Mouse (Mus musculus): ENCODE measurements around the gene Ctnnb1. TPM values are rescaled to one million over a fixed set of nuclear protein-coding genes. Genes with fewer than 3 reads are reported as not detected.

Gene Ctnnb1
- total RNA-seq, 2 experiments from 2014 or later: 213 to 241 TPM

DNA sequence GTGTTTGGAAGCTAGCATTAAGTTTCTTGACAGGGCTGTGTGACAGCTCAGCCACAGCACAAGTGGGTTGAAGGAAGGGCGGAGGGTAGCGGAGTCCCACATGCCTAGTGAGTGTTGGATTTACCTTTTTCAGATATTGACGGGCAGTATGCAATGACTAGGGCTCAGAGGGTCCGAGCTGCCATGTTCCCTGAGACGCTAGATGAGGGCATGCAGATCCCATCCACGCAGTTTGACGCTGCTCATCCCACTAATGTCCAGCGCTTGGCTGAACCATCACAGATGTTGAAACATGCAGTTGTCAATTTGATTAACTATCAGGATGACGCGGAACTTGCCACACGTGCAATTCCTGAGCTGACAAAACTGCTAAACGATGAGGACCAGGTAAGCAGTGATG is 21.7 kb downstream of the Ctnnb1 start:
- no peak for DNase-seq
- intact Hi-C loops (cut with DNase I): no loop called here
- H3K4me3 ChIP-seq: no peak overlapping the region
- no peak overlapping the region for H3K27ac ChIP-seq
- TF ChIP-seq CTCF (IDR thresholded peaks at IDR 0.05): no peak

DNA sequence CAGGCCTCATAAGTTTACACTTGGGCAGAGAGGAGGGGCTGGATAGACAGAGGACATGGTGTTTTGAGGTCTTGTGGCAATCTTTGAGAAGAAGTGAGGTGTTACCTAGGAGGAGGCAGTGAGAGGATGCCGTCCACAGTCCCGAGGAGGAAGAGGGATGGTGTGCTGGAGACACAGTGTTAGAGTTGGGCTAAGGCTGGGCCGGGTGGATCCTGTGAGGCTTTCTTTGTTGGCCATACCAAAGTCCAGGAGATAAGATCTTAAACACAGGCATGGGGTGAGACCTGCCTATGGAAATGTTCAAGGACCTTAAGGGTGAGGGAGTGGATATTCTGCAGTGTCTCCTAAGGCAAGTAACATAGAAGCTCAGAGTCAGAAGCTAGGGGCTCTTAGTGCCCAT is 22.9 kb downstream of the Ctnnb1 start:
- intact Hi-C loops (cut with DNase I): no loop called here
- Histone ChIP-seq H3K27ac (no peak overlapping the region), H3K4me3 (no peak overlapping the region)
- DNase-seq: no peak
- no peak for TF ChIP-seq CTCF (IDR thresholded peaks at IDR 0.05)

DNA sequence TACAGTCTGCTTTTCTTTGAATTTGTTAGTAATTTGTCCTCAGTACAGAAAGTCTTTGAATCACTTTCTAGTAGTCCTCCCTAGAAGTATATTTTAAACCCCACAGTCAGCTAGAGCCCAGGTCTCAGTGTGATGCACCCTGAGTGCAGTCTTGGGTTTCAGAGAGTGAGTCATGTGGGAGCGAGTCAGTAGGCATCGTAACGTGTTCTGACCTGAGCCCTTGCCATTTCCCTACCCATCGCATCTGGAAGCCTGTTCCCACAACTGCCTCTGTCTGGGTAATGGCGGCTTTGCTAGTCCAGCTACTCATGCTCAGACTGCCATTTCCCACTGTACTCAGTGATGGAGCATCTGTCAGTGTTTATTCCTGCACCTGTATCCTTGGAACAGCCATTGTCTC is 29.0 kb downstream of the Ctnnb1 start:
- no peak overlapping the region for H3K27ac ChIP-seq
- DNase-seq: no peak
- TF ChIP-seq CTCF (IDR thresholded peaks at IDR 0.05): no peak
- intact Hi-C loops (cut with DNase I): no loop called here
- no peak overlapping the region for H3K4me3 ChIP-seq

DNA sequence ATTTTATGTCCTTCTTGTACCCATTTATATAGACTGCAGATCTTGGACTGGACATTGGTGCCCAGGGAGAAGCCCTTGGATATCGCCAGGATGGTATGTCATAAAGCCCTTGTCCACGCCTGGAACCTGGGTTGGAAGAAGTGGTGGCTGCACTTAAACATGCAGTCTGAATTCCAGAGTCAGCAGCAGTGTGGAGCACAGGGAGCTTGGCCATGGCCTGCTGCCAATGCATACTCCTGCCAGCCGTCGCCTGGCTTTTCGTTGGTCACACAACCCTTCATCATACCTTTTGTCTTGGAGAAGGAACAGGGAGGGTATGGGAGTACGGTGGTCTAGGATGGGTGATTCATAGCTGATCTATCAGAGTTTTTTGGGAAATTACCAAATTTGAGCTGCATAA is 29.5 kb downstream of the Ctnnb1 start:
- no peak for TF ChIP-seq CTCF (IDR thresholded peaks at IDR 0.05)
- no peak overlapping the region for H3K4me3 ChIP-seq
- H3K27ac ChIP-seq: no peak overlapping the region
- intact Hi-C loops (cut with DNase I): no loop called here
- DNase-seq: no peak

DNA sequence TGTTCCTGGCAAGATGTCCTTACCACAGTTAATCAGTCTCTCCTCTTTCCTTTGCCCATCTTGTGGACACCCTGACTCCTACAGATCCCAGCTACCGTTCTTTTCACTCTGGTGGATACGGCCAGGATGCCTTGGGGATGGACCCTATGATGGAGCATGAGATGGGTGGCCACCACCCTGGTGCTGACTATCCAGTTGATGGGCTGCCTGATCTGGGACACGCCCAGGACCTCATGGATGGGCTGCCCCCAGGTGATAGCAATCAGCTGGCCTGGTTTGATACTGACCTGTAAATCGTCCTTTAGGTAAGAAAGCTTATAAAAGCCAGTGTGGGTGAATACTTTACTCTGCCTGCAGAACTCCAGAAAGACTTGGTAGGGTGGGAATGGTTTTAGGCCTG is 30.2 kb downstream of the Ctnnb1 start:
- H3K27ac ChIP-seq: no peak overlapping the region
- TF ChIP-seq CTCF (IDR thresholded peaks at IDR 0.05): no peak
- intact Hi-C loops (cut with DNase I): no loop called here
- no peak overlapping the region for H3K4me3 ChIP-seq
- no peak for DNase-seq

DNA sequence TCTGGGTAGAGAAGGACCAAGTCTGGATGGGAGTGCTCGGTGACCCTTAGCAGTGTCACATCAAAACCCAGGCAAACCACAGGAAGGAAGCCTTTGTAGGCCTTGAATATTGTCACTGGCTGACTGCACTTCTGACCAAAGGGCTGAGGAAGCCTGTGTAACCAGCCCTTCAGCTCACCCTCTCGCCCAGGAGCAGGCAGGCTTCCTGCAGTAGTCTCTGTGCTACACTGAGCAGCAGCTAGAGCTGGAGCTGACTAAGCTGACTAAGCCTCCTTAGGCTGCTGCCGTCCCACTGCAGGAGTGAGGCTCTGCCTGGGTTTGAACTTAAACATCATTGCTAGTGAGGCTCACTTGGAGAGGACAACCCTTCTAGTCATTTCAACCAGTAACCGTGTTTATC is 31.6 kb downstream of the Ctnnb1 start:
- 0 out of 2 replicates have a peak overlapping the region, but pooled peaks have one; percentile 10 for H3K27ac ChIP-seq
- intact Hi-C loops (cut with DNase I): no loop called here
- no peak for TF ChIP-seq CTCF (IDR thresholded peaks at IDR 0.05)
- no peak for DNase-seq
- no peak overlapping the region for H3K4me3 ChIP-seq

DNA sequence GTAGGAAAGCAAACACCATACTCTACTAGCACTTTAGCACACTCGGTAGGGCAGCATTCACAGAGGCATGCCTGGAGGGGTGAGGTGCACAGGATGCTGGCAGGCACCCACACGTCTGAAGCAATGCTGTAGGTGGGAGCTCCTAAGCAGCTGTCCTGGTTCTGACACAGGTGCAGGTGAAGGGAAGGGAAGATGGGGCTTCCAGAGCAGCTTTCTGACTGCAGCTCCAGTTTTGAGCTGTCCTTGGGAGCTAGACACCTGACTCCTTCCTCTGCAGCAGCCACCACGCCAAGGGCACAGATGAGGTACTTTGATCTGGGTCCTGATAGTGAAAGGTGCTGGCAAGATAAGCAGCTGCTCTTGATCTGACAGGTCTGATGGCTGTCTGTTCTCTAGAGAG is 32.5 kb downstream of the Ctnnb1 start:
- no peak for DNase-seq
- Histone ChIP-seq H3K4me3 (no peak overlapping the region), H3K27ac (peak overlapping the region; percentile 57)
- TF ChIP-seq CTCF (IDR thresholded peaks at IDR 0.05): no peak
- intact Hi-C loops (cut with DNase I): no loop called here

DNA sequence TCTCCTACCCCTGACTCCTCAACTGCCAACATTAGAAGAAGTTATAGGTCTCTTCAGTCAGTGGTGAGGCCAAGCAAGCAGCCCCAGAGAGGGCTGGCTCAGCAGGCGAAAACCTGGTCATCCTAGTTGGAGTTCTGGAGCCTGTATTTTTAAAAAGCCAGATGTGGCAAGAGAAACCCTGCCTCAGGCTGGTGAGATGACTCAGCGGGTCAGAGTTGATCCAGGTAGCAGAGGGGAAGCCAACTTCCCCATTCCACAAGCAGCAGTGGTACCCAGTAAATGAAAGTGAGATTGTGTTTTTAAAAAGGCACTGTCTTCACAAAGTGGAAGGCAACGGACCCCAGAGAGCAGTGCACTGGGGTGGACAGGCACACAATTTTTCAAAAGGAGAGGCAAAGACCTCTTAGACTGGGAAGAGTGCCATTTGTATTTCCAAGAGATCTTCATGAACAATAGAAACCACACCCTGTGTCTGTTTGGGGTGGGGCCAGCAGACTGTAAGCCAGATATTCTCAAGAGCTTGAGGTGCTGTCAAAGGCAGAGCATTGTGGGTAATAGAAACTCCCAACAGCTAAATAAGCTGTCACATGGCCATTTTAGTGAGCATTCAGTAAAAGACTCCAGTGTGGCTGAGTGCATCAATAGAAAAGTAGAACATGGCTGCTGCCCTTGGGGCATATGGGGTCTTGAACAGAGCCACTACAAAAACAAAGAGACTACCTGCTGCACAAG is 33.1 kb downstream of the Ctnnb1 start:
- no peak for TF ChIP-seq CTCF (IDR thresholded peaks at IDR 0.05)
- intact Hi-C loops (cut with DNase I): no loop called here
- peak; percentile 64 for DNase-seq
- Histone ChIP-seq H3K4me3 (no peak overlapping the region), H3K27ac (peak overlapping the region; percentile 57)

DNA sequence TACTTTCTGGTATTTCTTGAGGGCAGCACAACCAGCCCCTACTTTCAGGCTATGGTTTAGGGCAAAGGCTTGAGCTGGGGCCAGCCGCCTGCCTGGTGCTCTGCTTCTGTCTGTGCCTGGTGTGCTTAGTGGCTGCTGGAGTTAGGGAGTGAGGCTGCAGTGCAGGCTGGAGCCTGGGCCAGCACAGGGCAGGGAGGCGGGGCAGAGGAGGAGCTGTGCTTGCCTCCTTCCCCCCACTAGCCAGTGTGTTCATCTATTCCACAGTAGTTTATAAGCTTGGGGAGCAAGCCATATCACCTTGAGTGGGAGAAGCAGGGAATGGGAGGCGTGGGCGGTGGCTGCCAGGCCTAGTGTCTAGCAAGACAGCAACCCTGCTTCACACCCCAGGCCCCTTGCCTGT is 34.1 kb downstream of the Ctnnb1 start:
- no peak for TF ChIP-seq CTCF (IDR thresholded peaks at IDR 0.05)
- peak; percentile 28 for DNase-seq
- Histone ChIP-seq H3K4me3 (no peak overlapping the region), H3K27ac (peak overlapping the region; percentile 57)
- intact Hi-C loops (cut with DNase I): no loop called here

DNA sequence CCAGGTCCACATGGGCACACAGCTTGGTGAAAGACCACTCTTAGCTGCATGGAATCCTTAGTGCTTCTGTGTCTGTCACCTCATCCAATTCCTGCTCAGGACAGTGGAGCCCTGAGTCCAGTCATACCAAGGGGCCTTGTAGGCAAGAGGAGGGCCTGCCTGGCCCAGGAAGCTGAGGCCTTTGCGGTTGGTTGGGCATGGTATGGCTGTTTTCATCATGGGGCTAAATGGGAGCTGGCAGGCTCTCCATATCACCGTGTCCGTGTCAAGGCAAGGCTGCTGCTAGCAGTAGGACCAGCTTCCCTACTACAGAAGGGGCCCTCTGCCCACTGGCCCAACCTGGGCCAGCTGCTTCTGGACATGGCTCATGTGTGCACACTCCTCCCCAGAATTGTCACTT is 34.7 kb downstream of the Ctnnb1 start:
- Histone ChIP-seq H3K27ac (no peak overlapping the region), H3K4me3 (no peak overlapping the region)
- peak; percentile 15 for DNase-seq
- no peak for TF ChIP-seq CTCF (IDR thresholded peaks at IDR 0.05)
- intact Hi-C loops (cut with DNase I): no loop called here

DNA sequence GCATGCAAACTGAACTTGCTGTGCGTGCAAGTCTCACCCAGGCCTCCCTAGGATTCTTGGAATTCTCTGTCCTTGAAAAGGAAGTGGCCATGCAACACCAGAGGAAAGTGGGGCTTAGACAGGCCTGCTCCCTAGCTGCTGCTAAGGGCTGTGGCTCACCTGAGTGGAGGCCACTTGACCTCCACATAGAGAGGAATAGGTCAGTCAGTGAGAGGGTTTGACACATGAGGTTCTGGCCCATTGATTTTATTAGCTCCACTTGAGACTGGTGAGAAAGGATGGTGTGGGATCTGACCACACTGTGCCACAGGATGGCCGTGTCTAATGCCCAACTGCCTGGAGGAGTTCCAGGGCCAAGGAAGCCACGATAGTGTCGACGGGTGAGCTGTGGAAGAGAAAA is 35.2 kb downstream of the Ctnnb1 start:
- no peak for TF ChIP-seq CTCF (IDR thresholded peaks at IDR 0.05)
- H3K27ac ChIP-seq: no peak overlapping the region
- DNase-seq: no peak
- intact Hi-C loops (cut with DNase I): no loop called here
- no peak overlapping the region for H3K4me3 ChIP-seq

DNA sequence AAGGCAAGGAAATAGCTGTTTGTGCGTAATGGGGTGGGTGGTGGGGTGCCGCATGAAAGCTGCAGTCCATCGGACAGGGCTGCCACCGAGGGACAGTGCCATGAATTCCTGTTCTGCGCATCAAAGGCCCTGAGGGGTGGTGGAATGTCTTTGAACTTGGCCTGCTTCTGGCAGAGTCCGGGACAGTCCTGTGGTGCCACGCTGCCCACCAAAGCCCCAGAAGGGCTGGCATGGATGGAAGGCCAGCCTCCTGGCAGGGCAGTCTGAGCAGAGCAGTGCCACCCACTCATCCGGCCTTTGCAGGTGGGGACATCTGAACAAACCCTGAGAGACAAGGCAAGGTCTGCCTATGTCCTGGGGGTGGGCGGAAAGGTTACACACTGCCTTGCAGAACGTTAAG is 36.0 kb downstream of the Ctnnb1 start:
- intact Hi-C loops (cut with DNase I): no loop called here
- no peak for TF ChIP-seq CTCF (IDR thresholded peaks at IDR 0.05)
- no peak for DNase-seq
- no peak overlapping the region for H3K4me3 ChIP-seq
- no peak overlapping the region for H3K27ac ChIP-seq

DNA sequence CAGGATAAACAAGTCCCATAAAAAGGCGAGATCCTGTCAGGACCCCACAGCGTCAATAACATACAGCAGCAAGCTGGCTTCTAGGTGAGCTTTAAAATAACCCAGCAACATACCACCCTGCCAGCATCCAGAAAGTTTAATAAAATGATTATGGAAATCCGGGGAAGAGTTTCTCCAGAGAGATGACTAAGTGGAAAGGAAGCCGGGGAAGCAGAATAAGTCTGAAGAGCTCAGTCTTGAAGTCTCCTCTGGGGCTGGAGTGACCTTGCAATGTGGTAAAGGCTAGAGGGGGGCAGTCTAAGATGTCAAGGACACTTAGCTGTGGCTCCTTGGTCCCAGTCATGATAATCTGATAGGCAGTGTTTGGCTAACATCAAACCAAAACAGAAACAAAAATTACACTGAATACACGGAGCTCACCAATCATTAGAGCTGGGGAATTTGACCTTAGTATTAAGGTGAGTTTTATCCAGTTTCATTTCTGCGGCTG is 44.1 kb downstream of the Ctnnb1 start:
- Histone ChIP-seq H3K27ac (no peak overlapping the region), H3K4me3 (no peak overlapping the region)
- intact Hi-C loops (cut with DNase I): no loop called here
- TF ChIP-seq CTCF (IDR thresholded peaks at IDR 0.05): no peak
- DNase-seq: peak; percentile 5

DNA sequence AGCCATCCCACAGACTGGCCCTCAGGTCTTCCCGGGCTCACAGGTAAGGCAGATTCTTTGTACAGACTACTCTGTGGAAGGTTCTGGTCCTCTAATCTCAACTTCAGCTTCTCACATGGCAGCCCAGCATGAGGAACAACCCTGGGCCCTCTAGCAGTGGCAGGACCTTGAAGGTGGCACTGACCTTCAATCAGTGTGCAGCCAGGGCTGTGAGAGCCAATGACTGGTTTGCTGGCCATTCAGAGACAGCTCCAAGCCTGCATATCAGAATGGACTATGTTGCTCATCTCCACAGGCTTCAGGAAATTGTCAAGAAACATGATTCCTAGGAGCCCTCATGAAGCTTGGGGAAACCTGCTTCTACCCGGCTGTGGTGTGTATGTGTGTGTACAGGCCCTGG is 45.2 kb downstream of the Ctnnb1 start:
- no peak for DNase-seq
- H3K4me3 ChIP-seq: no peak overlapping the region
- no peak overlapping the region for H3K27ac ChIP-seq
- TF ChIP-seq CTCF (IDR thresholded peaks at IDR 0.05): no peak
- intact Hi-C loops (cut with DNase I): no loop called here

All from gastrocnemius, adult 2 months (tissue).